Mouse (Mus musculus) kidney, adult 18-20 months (tissue): ENCODE data around the gene Pmis2.
A peak's percentile ranks its signal among the peaks of the same experiment; 100 is the strongest.

Experiments used
- DNase-seq: peaks from one replicate; pipeline ENCODE4 v3.0.0; 2021

Gene Pmis2

GRCm38 (mm10) chr7:30633762-30634412 is 37.5 kb downstream of the Pmis2 start:
- no peak for DNase-seq

GRCm38 (mm10) chr7:30629013-30629412 is 42.4 kb downstream of the Pmis2 start:
- DNase-seq = no peak

- no peak for DNase-seq
These were observed 44.8 kb downstream of the Pmis2 start for GRCm38 (mm10) chr7:30626647-30627046.

- DNase-seq = peak; percentile 88
These were observed 45.6 kb downstream of the Pmis2 start, which contains the start of gene Cox6b1 for GRCm38 (mm10) chr7:30625530-30626384. Cox6b1 (minus strand) TSS chr7:30626151.
